Mouse (Mus musculus): ENCODE measurements around the gene Agmat.
A peak's percentile ranks its signal among the peaks of the same experiment; 100 is the strongest.

Gene Agmat

GRCm38 (mm10) chr4:141779828-141780227, 33.4 kb downstream of the Agmat start:
- DNase-seq (ENCODE audit: low spot score) = no peak

- DNase-seq (ENCODE audit: low spot score) = no peak
Observed at GRCm38 (mm10) chr4:141781201-141781985, 34.9 kb downstream of the Agmat start.

DNA sequence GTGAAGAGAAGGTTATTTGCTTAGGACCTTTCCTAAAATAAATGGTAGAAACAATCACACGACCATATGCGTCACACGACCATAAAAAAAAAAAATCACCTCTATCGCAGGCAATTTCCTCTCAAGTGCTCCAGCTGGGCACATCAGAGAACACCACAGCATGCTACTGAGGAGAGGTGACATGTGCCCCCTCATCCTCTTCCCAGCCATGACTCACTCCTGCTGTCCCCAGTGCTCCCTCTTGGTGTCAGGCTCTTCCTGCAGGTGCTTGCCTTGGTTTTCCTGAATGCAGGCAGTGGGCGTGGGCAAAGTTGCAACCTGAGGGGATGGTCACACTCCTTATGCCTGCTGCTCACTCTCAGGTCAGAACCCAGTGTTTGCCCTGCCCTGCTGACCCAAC, 38.4 kb downstream of the Agmat start:
- DNase-seq (ENCODE audit: low spot score) = no peak

GRCm38 (mm10) chr4:141786141-141786540, 39.7 kb downstream of the Agmat start:
- no peak for DNase-seq (ENCODE audit: low spot score)

GRCm38 (mm10) chr4:141787046-141787445, 40.6 kb downstream of the Agmat start:
- DNase-seq (ENCODE audit: low spot score) = no peak

DNA sequence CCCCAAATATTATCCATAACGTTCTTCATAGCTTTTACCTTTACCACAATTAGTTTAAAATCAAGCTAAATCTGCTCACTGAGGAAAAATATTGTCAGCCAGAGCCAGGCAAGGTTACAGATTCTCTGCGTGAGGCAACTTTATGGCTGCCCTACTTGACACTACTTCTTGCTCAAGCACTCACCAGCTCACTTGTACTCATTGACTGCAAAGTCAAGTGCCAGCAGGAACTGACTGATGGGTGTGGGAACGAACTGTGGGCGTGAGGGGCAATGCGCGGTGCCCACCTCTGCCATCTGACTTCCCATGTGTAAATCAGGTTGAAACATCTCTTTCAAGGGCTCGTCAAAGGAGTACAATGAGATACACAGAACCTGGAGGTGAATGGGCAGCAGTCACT, 41.0 kb downstream of the Agmat start:
- DNase-seq (ENCODE audit: low spot score) = no peak

GRCm38 (mm10) chr4:141789564-141790218, 43.2 kb downstream of the Agmat start:
- no peak for DNase-seq (ENCODE audit: low spot score)

DNA sequence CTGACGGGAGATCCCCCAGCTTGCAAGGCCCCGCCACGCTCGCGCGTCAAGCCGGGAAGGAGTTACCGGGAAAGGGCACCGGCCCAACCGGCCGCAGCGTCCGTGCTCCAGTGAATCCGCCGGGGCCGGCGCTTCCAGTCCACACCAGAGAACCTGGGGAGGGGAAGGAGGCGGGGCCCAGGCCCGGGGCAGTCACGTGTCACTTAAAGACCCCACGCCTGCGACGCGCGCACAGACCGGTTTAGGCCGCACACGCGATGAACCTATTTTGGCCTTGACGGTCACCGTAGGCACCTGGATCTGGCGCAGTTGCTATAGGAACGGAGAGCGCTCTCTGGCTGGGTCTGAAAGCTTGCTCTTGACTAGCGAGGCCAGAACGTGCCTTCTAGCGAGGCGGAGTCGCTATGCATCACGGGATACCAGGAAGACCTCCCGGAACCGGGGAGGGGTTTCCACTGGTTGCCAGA, 44.1 kb downstream of the Agmat start, which contains the start of gene Dnajc16:
TSS of gene Dnajc16 (minus strand) at position 408 of the 467 bp plus-strand sequence.
- peak; percentile 98 for DNase-seq (ENCODE audit: low spot score)

DNA sequence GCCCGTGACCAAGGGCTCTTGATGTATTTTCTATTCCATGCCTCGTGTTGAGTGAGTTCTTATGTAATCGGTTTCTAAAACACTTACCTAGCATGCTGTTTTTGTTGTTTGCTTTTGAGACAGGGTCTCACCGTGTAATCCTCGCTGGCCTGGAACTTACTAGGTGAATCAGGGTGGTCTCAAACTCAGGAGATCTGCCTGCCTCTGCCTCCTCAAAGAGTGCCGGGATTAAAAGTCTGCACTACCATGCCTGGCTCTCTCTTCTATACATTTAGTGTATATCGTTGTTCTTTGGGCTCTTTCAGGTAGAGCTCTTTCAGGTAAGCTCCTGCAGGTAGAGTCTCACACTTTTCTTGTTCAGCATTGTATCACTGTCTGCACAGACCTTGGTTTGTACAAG, 45.0 kb downstream of the Agmat start:
- DNase-seq (ENCODE audit: low spot score) = no peak

- no peak for DNase-seq (ENCODE audit: low spot score)
Observed at GRCm38 (mm10) chr4:141791951-141792350, 45.5 kb downstream of the Agmat start.

DNA sequence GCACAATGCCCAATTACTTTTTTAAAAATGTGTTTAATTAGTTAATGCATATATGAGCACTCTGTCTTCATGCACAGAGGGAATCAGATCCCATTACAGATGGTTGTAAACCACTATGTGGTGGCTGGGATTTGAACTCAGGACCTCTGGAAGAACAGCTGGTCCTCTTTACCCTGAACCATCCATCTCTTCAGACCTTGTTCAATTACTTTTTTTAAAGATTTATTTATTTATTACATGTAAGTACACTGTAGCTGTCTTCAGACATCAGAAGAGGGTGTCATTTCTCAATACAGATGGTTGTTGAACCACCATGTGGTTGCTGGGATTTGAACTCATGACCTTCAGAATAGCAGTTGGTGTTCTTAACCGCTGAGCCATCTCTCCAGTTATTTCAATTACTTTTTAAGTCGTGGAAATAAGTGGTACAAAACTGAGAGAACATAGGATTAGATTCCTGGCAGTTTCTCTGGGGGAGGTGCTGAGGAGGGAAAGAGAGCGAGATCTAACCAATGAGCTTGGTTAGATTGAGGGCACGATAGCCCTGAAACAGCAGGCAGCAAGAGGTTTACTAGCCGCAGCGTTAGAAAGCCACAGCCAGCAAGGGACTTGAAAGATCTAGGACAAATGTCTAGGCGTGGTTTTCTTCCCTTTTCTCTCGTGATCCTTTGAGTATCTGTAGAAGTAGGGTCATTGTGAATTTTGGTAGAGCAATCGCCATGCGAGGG, 46.2 kb downstream of the Agmat start:
- DNase-seq (ENCODE audit: low spot score) = no peak

GRCm38 (mm10) chr4:141793282-141794151, 47.0 kb downstream of the Agmat start, which contains the start of gene Casp9:
TSS of gene Casp9 (plus strand) at chr4:141793612.
- DNase-seq (ENCODE audit: low spot score) = peak; percentile 97

DNA sequence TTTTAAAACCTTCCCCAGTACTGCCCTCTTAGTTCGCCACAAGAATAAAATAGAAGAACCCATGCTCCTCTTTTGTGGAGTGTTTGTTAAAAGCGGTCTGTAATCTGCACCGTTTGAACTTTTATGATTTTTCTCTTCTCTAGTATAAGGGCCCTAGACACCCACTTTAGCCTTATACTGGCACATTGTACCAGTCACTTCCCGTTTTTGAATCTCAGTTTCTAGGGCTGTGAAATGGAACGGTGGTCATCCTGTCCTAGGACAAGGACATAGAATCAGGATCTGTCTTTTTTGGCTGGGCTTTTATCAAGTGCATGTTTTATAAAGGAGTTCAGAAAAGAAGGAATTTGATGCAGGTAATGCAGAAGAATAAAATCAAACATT, 47.7 kb downstream of the Agmat start:
- no peak for DNase-seq (ENCODE audit: low spot score)

GRCm38 (mm10) chr4:141796356-141796755, 49.9 kb downstream of the Agmat start:
- DNase-seq (ENCODE audit: low spot score) = peak; percentile 32

- no peak for DNase-seq (ENCODE audit: low spot score)
Observed at GRCm38 (mm10) chr4:141796954-141797353, 50.5 kb downstream of the Agmat start.

- no peak for DNase-seq (ENCODE audit: low spot score)
Observed at GRCm38 (mm10) chr4:141797545-141797944, 51.1 kb downstream of the Agmat start.

- DNase-seq (ENCODE audit: low spot score) = no peak
Observed at GRCm38 (mm10) chr4:141804105-141804504, 57.6 kb downstream of the Agmat start.

DNA sequence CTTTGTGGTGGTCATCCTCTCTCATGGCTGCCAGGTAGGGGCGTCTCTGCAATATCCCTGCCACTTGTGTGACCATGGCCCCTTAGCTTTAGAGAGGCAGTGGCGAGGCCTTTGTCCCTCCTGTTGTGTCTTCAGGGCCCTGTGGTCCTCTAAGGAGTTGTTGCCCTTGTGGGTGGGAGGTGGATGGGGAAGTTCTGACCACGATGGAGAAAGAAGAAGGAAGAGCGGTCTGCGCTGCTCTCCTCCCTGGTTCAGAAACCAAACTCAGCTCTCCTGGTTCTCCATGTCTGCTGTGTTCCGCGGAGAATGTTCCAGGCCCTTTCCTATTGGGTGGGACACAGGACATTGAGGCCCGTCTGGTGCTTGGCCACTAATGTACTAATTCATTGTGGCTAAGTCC, 59.4 kb downstream of the Agmat start:
- no peak for DNase-seq (ENCODE audit: low spot score)

Data from ovary, adult 18-20 months (tissue).